Mouse (Mus musculus) forebrain, embryonic 12.5 days (tissue): ENCODE measurements around the gene Hist1h2bm. TPM values are rescaled to one million over a fixed set of nuclear protein-coding genes. Genes with fewer than 3 reads are reported as not detected.
"Not testable (repeated sequence)": the region's sequence is repeated elsewhere in the genome, so short reads cannot be mapped to it uniquely, and the experiment has no call there.

Experiments
- ATAC-seq: fragments of 200-750 bp; cut with Nextera tagmentation; 2 replicates; pipeline ENCODE4 v1.8.0; 2017; ENCODE audit warnings: moderate TSS enrichment; ENCODE audit not compliant: low FRiP score
- H3K27ac ChIP-seq: fragments of 300-500 bp; sonication (generic); 2 replicates; pipeline ENCODE4 v1.5.1; 2016; ENCODE audit warnings: mild to moderate bottlenecking
- H3K27me3 ChIP-seq: fragments of 300-500 bp; sonication (generic); 2 replicates; pipeline ENCODE4 v1.6.1; 2016; ENCODE audit warnings: mild to moderate bottlenecking
- H3K36me3 ChIP-seq: fragments of 300-500 bp; sonication (generic); replicated peaks from 2 replicates; pipeline ENCODE4 v1.6.1; 2016; ENCODE audit warnings: mild to moderate bottlenecking
- H3K4me1 ChIP-seq: fragments of 300-500 bp; sonication (generic); 2 replicates; pipeline ENCODE4 v1.6.1; 2016
- H3K4me2 ChIP-seq: fragments of 300-500 bp; sonication (generic); 2 replicates; pipeline ENCODE4 v1.6.1; 2016; ENCODE audit warnings: mild to moderate bottlenecking, moderate library complexity
- H3K4me3 ChIP-seq: fragments of 300-500 bp; sonication (generic); replicated peaks from 2 replicates; pipeline ENCODE4 v1.5.1; 2016; ENCODE audit warnings: mild to moderate bottlenecking
- H3K9ac ChIP-seq: fragments of 300-500 bp; sonication (generic); 2 replicates; pipeline ENCODE4 v1.6.1; 2016; ENCODE audit warnings: mild to moderate bottlenecking
- H3K9me3 ChIP-seq: fragments of 300-500 bp; sonication (generic); 2 replicates; pipeline ENCODE4 v1.6.1; 2016
- WGBS: fragments of 180-500 bp; shearing (Covaris S2); methylation state at CpG from one replicate; pipeline ENCODE4 v1.1.7; 2016; 5-methylcytosine and 5-hydroxymethylcytosine counted together
- polyA plus RNA-seq: library from polyadenylated mRNA; unstranded; fragments of >200 nt; fragmentation: Nextera tagmentation; extraction: Ambion mirVana; gene quantifications from 2 replicates; pipeline ENCODE4 v1.2.1, GENCODE M21; 2016

Hist1h2bm gene
- polyA plus RNA-seq, 1 experiment from 2014 or later = 5.9 TPM

DNA sequence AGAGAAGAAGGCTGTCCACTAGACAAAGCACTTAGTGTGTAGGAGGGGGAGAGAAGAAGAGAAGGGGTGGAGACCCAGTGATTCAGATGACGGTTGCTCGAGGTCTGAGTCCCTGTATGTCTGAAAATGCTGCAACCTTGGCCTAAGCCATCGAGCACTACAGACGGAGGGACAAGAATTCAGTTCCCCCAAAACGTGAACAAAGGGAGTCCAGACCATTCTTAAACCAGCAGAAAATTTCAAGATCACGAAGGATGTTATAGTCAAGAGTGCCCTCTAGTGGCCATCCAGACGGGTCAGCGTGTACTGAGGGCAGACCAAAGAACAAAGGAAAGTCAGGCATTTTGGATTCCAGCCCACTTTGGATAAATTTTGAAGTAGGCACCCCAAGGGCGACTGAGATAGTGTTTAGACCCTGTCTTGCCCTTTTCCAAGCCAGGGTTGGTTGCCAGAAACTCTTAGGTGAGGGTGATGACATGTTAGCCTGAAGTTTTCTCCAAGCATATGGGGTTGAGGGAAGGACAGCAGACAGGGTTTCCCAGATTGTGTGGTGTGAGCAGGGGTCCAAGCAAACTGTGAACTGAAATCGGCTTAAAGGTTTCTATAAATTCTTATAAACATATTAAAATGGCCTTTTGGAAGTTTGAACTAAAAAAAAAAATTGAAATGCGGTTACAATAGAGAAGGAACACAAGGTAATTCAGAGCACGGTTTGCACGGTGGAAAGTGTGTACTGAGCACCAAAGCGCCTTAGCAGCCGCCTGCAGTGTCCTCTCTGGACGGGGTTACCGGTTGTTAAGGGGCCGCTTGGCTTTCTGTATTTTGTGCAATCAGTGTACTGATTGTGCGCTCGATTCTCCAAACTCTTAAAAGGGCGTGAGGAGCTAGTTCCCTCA, 12.4 kb downstream of the Hist1h2bm start:
- peak overlapping the region; percentile 98 for H3K27ac ChIP-seq
- no peaks in the 10 kb centered on the region for H3K27me3 ChIP-seq
- ATAC-seq = peak; percentile 81
- peak overlapping the region; percentile 60 for H3K4me2 ChIP-seq
- H3K9ac ChIP-seq = peak overlapping the region; percentile 56
- peak overlapping the region; percentile 51 for H3K4me3 ChIP-seq
- peaks cover 16% of the 10 kb centered on the region; the same call in 1 of the 2 replicates for H3K4me1 ChIP-seq
- no peaks in the 10 kb centered on the region for H3K9me3 ChIP-seq
- H3K36me3 ChIP-seq = no peaks in the 10 kb centered on the region
- WGBS = under 1% methylated on average over 21 of the region's 21 CpGs

DNA sequence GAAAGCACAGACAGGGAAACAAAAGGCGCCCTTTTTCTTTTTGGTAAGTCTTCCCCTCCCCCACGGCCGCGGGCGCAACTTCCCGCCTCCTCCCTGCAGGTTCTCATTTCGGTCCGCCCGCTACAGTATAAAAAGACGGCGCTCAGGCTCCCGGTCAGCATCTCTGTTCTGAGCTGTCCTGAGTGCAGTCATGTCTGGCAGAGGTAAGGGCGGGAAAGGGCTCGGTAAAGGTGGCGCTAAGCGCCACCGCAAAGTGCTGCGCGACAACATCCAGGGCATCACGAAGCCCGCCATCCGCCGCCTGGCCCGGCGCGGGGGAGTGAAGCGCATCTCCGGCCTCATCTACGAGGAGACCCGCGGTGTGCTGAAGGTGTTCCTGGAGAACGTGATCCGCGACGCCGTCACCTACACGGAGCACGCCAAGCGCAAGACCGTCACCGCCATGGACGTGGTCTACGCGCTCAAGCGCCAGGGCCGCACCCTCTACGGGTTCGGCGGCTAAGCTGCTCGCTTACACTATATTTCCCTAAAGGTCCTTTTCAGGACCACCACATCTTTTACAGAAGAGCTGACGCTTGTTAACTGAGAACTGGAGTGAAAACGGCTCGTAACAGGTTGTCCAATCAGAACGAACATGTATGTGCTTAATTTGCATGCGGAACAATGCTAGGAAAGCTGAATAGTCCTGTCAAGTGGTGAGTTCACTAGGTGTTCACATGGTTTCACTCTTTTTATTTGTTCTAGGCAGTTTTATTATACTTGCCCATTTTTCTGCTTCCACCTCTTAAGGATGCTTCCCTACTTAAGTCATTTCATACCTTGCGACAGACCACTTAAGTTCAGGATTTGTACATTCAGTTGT, 13.3 kb downstream of the Hist1h2bm start, which contains the start of gene Hist1h4j:
Gene Hist1h4j (plus strand): TSS at position 159 of the 862 bp plus-strand sequence.
- not testable (repeated sequence) for H3K9me3 ChIP-seq, H3K36me3 ChIP-seq, H3K27me3 ChIP-seq
- Histone ChIP-seq H3K4me3 (peak within 1 kb of the TSS; percentile 51), H3K9ac (peak within 1 kb of the TSS; percentile 56), H3K4me1 (peaks cover 16% of the 10 kb centered on the region; the same call in 1 of the 2 replicates), H3K27ac (peak within 1 kb of the TSS; percentile 98), H3K4me2 (peak within 1 kb of the TSS; percentile 60)
- 0% methylated on average over 51 of the region's 56 CpGs for WGBS
- ATAC-seq = peak; percentile 93

DNA sequence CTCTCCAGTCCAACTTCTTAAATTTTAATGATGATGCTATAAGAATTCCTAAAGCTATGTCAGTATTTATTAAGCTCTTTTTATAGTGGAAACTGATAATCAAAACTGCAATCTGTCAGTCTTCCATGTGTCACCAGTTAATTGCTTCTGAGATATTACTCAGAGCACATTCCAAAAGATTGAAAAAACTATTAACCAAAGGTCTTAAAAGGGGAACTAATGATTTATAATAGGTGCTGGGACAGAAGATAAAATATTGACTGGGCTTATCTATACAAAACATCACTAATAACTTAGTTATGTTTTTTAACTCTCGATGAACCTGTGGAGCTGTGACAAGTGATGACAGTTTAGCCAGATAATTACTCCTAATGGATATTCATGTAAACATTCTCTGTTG, 23.2 kb downstream of the Hist1h2bm start:
- no peaks in the 10 kb centered on the region for H3K36me3 ChIP-seq
- peaks cover 17% of the 10 kb centered on the region for H3K4me1 ChIP-seq
- no peaks in the 10 kb centered on the region for H3K9me3 ChIP-seq
- H3K27ac ChIP-seq = no peak overlapping the region
- H3K9ac ChIP-seq = no peak overlapping the region
- H3K4me2 ChIP-seq = no peak overlapping the region
- no peaks in the 10 kb centered on the region for H3K27me3 ChIP-seq
- WGBS = 92% methylated on average over 1 of the region's 1 CpGs
- no peak overlapping the region for H3K4me3 ChIP-seq
- ATAC-seq = no peak

DNA sequence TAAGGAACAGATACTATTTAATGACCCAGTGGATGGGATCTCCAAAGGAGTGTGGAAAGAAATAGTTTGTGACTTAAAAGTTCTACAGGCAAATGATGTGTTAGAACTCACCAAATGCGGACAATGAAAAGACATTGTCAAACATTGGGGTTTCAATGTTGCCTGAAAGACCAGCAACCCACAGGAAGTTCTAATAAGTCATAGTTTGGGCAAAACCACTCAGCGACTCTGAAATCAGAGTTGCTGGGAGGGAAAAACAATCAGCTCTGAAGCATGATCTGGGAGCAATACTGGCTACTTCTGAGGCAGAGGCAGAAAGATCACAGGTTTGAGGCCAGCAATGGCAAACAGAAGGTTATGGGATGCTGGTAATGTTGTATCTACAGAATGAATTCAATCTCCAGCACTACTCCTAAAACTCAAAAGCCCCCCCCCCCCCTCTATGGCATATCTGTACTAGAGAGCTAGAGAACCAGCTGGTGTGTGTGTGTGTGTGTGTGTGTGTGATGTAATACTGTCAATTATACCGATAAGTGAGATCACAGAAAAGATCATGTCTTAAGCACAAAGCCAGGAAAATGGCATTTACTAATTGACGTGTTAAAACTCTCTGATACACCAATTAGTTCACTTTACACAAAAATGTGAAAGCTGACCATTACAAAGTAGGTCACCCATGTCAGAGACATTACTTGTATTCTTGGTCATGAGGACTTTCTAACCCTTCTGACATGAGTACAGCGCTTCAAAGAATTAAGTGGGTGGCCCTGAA, 27.7 kb downstream of the Hist1h2bm start:
- no peaks in the 10 kb centered on the region for H3K27me3 ChIP-seq
- H3K4me1 ChIP-seq = peaks cover 33% of the 10 kb centered on the region
- H3K4me3 ChIP-seq = peak overlapping the region; percentile 57
- H3K36me3 ChIP-seq = no peaks in the 10 kb centered on the region
- H3K27ac ChIP-seq = peak overlapping the region; percentile 97
- 4% methylated on average over 5 of the region's 5 CpGs for WGBS
- no peaks in the 10 kb centered on the region for H3K9me3 ChIP-seq
- H3K4me2 ChIP-seq = peak overlapping the region; percentile 85
- ATAC-seq = no peak
- H3K9ac ChIP-seq = peak overlapping the region; percentile 75

DNA sequence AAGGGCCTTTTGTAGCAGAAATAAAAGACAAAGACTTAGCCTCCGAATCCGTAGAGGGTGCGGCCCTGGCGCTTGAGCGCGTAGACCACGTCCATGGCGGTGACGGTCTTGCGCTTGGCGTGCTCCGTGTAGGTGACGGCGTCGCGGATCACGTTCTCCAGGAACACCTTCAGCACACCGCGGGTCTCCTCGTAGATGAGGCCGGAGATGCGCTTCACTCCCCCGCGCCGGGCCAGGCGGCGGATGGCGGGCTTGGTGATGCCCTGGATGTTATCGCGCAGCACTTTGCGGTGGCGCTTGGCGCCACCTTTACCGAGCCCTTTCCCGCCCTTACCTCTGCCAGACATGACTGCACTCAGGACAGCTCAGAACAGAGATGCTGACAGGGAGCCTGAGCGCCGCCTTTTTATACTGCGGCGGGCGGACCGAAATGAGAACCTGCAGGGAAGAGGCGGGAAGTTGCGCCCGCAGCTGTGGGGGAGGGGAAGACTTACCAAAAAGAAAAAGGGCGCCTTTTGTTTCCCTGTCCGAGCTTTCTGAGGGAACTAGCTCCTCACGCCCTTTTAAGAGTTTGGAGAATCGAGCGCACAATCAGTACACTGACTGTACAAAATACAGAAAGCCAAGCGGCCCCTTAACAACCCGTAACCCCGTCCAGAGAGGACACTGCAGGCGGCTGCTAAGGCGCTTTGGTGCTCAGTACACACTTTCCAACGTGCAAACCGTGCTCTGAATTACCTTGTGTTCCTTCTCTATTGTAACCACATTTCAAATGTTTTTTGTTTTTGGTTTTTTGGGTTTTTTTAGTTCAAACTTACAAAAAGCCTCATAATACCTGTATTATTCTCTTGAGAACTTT, 28.5 kb downstream of the Hist1h2bm start, which contains the start of gene Hist1h4k:
Gene Hist1h4k (minus strand): TSS at position 347 of the 859 bp plus-strand sequence.
- H3K36me3 ChIP-seq, H3K27me3 ChIP-seq, H3K9me3 ChIP-seq: not testable (repeated sequence)
- peak; percentile 87 for ATAC-seq
- Histone ChIP-seq H3K4me3 (peak within 1 kb of the TSS; percentile 57), H3K27ac (peak within 1 kb of the TSS; percentile 97), H3K4me1 (peaks cover 38% of the 10 kb centered on the region), H3K4me2 (peak within 1 kb of the TSS; percentile 85), H3K9ac (peak within 1 kb of the TSS; percentile 75)
- WGBS = under 1% methylated on average over 47 of the region's 56 CpGs

DNA sequence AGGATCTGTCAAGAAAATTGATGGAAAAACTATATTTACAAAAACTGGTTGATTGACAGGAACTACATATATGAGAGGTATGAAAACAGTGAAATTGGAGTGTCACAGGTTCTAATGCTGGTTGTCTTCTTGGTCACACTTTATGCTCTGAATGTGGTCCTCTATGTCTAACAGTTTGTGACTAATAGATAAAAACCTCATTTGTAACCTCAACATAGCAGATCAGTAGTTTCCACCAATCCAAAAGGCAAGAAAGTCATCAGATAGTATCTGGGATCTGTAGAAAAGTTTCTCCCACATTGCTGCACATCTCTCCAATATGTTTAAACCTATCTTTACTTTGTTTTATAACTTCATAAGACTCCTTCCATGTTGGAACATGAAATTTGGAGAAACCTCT, 29.6 kb downstream of the Hist1h2bm start:
- no peak overlapping the region for H3K4me3 ChIP-seq
- H3K9ac ChIP-seq = no peak overlapping the region
- no peaks in the 10 kb centered on the region for H3K9me3 ChIP-seq
- H3K4me2 ChIP-seq = peak overlapping the region; percentile 63; the same call in 1 of the 2 replicates
- H3K27ac ChIP-seq = peak overlapping the region; percentile 97
- peaks cover 38% of the 10 kb centered on the region for H3K4me1 ChIP-seq
- no peaks in the 10 kb centered on the region for H3K36me3 ChIP-seq
- ATAC-seq = no peak
- no peaks in the 10 kb centered on the region for H3K27me3 ChIP-seq

DNA sequence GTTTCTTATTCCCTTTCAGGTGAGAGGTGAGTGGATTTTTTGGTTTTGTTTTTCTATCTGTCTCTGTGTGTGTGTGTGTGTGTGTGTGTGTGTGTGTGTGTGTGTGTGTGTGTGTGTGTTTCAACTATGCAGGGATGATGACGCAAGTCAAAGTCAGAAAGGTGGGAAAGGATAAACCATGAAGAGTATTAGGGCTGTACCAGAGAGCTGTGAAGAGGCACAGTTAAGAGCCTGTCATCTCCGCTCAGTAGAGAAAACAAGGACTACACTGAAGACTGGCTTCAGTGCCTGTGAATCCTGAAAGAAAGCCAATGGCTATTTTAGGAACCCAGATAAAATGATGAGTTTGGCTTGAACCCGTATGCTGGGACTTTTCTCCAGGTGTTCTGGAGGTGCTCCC, 30.0 kb downstream of the Hist1h2bm start:
- peak overlapping the region; percentile 97 for H3K27ac ChIP-seq
- peak overlapping the region; percentile 63; the same call in 1 of the 2 replicates for H3K4me2 ChIP-seq
- peaks cover 38% of the 10 kb centered on the region for H3K4me1 ChIP-seq
- no peak overlapping the region for H3K4me3 ChIP-seq
- no peak for ATAC-seq
- H3K9me3 ChIP-seq = no peaks in the 10 kb centered on the region
- H3K36me3 ChIP-seq = no peaks in the 10 kb centered on the region
- no peak overlapping the region for H3K9ac ChIP-seq
- no peaks in the 10 kb centered on the region for H3K27me3 ChIP-seq
- 77% methylated on average over 3 of the region's 3 CpGs for WGBS

DNA sequence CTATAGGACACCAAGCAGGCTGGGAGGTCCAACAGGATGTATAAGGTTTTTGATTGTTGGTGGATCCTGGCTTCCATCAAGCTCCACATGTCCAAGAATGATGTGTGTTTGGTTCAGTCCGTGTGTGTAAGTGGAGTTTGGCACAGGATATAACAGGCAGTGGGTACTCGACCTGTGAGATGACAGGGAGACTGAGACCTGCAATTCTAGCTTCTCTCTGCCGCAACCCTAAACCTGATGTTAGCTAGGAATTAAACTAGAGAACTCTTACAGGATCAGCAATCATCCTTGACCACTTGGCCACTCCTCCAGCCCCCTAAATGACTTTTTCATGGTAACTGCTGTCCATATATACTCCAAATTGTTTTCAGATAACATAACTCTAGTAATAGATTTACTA, 30.5 kb downstream of the Hist1h2bm start:
- 44% methylated on average over 3 of the region's 3 CpGs for WGBS
- peak overlapping the region; percentile 33; the same call in 1 of the 2 replicates for H3K9ac ChIP-seq
- H3K27ac ChIP-seq = peak overlapping the region; percentile 97
- no peaks in the 10 kb centered on the region for H3K36me3 ChIP-seq
- no peak overlapping the region for H3K4me3 ChIP-seq
- ATAC-seq = no peak
- H3K4me1 ChIP-seq = peaks cover 36% of the 10 kb centered on the region
- H3K9me3 ChIP-seq = no peaks in the 10 kb centered on the region
- H3K27me3 ChIP-seq = no peaks in the 10 kb centered on the region
- H3K4me2 ChIP-seq = peak overlapping the region; percentile 63

DNA sequence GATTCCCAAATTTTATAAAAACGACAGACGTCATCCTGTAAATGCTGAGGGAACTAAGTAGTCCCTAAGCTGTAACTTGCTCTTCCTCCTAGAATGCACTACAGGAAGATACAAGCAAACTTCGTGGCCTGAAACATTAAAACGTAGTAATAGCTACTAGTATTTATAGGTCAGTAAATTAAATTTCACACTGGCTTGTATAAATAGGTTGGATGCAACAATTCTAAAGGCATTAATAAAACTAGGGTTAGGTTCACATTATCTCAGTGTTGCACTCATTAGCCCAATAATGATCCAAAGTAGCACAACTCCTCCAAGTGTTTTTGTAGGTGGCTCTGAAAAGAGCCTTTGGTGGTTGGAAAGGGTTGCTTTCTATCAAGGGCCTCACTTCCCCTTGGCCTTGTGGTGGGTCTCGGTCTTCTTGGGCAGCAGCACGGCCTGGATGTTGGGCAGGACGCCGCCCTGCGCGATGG, 31.2 kb downstream of the Hist1h2bm start:
- peak overlapping the region; percentile 73 for H3K9ac ChIP-seq
- H3K4me3 ChIP-seq = peak overlapping the region; percentile 46
- H3K4me2 ChIP-seq = peak overlapping the region; percentile 63
- peaks cover 33% of the 10 kb centered on the region for H3K4me1 ChIP-seq
- H3K36me3 ChIP-seq = no peaks in the 10 kb centered on the region
- H3K9me3 ChIP-seq = no peaks in the 10 kb centered on the region
- ATAC-seq = no peak
- WGBS = 2% methylated on average over 10 of the region's 10 CpGs
- H3K27ac ChIP-seq = peak overlapping the region; percentile 97
- no peaks in the 10 kb centered on the region for H3K27me3 ChIP-seq

DNA sequence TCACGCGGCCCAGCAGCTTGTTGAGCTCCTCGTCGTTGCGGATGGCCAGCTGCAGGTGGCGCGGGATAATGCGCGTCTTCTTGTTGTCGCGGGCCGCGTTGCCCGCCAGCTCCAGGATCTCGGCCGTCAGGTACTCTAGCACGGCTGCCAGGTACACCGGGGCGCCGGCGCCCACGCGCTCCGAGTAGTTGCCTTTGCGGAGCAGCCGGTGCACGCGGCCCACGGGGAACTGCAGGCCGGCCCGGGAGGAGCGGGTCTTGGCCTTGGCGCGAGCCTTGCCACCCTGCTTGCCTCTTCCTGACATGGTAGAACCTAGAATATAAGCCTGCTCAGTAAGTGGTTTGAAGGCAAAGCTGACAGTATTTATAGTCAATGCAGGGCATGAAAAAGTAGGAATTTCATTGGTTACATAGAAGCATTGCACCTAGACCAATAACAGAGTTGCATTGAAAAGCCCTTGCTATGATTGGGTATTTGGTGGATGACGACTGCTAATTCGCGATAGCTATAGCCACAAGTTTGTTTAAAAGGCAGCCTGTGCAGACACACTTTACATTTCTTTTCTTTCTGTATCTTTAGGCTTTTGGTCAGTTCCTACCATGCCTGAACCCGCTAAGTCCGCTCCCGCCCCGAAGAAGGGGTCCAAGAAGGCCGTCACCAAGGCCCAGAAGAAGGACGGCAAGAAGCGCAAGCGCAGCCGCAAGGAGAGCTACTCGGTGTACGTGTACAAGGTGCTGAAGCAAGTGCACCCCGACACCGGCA, 31.9 kb downstream of the Hist1h2bm start, which contains the start of the genes Hist1h2ak and Hist1h2bn:
Gene Hist1h2ak (minus strand): TSS at position 304 of the 762 bp plus-strand sequence.
Gene Hist1h2bn (plus strand): TSS at position 600 of the 762 bp plus-strand sequence.
- ATAC-seq = peak; percentile 92
- WGBS = under 1% methylated on average over 46 of the region's 50 CpGs
- peak within 1 kb of the TSS; percentile 46 for H3K4me3 ChIP-seq
- H3K9me3 ChIP-seq, H3K36me3 ChIP-seq, H3K27me3 ChIP-seq: not testable (repeated sequence)
- H3K27ac ChIP-seq = peak within 1 kb of the TSS; percentile 97
- peak within 1 kb of the TSS; percentile 73 for H3K9ac ChIP-seq
- H3K4me2 ChIP-seq = peak within 1 kb of the TSS; percentile 63
- peaks cover 30% of the 10 kb centered on the region for H3K4me1 ChIP-seq
